Mouse (Mus musculus): ENCODE results near the gene Olfr1189.
"Not testable (repeated sequence)": the region's sequence is repeated elsewhere in the genome, so short reads cannot be mapped to it uniquely, and the experiment has no call there.

The Olfr1189 gene

DNA sequence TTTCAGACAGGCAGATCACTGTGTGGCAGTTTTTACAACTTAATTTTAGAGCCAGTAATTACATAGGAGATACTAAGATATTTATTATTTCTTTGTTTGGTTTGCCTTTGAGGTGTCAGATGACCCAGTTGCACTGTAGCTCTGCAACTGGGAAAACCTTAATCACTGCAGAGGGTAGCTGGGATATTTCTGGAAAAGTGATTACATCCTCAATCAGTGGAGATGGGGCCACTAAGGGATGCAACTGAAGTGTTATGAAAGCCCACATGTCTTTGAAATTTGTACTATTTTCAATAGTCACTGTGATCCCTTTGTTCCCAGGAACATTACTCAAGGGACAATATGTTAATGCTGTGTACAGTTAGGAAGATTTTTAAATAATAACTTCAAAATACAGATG is at the start of gene Olfr1189:
Gene Olfr1189 (plus strand): TSS at position 301 of the 400 bp plus-strand sequence.
- no peak for DNase-seq

- no peak for DNase-seq
These were observed 29.6 kb upstream of the Olfr1189 start, which contains the start of gene Olfr1188 for GRCm38 (mm10) chr2:88556635-88557034. Gene Olfr1188 (plus strand): TSS chr2:88556935.

DNA sequence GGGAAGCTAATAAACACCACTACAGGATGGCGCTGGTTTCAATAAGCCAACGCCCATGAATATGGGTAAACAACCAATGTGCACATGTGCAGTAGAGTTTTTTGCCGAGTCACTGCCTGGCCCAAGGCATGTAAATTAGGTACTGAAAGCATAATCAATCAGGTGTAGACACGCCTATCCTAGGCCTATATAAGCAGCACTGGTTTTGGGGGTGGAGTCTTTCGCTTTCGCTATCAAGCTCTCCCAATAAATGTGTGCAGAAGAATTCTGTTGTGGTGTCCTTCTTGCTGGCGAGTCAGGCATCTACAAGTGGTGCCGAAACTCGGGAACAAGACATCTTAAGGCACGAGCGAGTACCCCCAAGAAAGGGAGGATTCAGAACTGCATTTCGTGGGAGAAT is 13.6 kb upstream of the Olfr1189 start:
- not testable (repeated sequence) for DNase-seq

- not testable (repeated sequence) for DNase-seq
These were observed 54.0 kb downstream of the Olfr1189 start, which contains the start of gene Olfr1191-ps1 for GRCm38 (mm10) chr2:88640242-88640641. Gene Olfr1191-ps1 (plus strand): TSS chr2:88640542.
